Mouse (Mus musculus) urinary bladder, adult 18-20 months (tissue): ENCODE data around the gene Ppp1r14b.

Experiments used
- DNase-seq, 2 experiments: peaks; one replicate each; pipeline ENCODE4 v3.0.0; 2022; ENCODE audit warnings: low spot score in 2 of 2, mixed read lengths in 2 of 2

The Ppp1r14b gene

DNA sequence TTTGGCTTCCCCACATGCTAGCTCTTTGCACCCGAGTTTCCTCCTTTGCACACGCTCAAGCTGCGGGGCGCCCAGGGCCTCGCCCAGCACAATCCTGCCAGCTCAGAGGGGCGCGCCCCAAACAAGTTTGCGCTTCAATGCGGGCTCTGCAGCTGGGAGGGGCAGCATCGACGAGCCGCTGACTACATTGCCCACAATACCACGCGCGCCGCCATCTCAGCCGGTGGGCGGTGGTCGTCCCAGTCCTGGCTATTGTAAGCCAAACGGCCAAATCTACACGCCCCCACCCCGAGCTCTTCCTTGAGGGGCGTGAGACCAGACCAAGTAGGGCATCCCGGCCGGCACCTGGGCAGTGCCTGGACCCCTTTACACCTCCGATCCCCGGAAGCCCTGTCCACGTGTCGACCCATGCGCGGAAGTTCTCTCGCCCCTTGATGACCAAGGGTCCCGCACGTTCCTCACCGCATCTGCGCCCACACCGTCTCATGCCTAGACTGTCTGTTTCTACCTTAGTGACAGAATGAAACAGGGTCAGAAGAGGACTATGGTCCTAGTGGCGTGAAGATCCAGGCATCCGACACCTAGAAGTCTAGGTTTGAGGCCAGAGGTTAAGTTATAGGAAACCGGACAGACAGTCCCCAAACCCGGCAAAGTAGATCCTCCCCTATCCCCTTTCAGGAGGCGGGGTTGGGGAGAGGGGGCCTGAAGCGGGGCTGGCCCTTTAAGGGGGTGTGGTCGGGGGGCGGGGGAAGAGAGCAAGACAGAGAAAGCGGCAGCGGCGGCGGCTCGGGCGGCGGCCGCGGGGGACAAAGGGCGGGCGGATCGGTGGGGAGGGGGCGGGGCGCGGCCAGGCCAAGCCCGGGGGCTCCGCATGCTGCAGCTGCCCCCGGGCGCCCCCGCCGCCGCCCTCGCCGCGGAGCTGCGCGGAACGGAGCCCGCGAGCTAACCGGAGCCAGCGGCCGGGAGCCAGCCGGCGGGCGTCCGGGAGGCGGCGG, at the start of gene Ppp1r14b:
Gene Ppp1r14b, plus strand, starts transcription at position 758 of the 995 bp plus-strand sequence.
- peak; percentile 78 to 88 for DNase-seq

DNA sequence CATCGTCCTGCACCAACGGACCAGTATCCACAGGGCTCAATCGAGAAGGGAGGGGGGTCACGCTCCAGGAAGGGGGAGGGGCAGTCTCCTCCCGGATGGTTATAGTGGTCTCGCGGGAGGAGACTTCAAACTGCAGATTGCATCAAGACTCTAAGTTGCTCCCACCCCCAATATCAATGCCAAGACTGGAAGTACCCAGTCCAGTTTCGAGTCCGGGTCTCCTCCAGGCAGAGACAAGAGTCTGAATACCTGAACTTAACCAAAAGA, 49.5 kb upstream of the Ppp1r14b start, which contains the start of gene Catsperz:
Gene Catsperz, minus strand, starts transcription at position 74 of the 267 bp plus-strand sequence.
- no peak for DNase-seq

DNA sequence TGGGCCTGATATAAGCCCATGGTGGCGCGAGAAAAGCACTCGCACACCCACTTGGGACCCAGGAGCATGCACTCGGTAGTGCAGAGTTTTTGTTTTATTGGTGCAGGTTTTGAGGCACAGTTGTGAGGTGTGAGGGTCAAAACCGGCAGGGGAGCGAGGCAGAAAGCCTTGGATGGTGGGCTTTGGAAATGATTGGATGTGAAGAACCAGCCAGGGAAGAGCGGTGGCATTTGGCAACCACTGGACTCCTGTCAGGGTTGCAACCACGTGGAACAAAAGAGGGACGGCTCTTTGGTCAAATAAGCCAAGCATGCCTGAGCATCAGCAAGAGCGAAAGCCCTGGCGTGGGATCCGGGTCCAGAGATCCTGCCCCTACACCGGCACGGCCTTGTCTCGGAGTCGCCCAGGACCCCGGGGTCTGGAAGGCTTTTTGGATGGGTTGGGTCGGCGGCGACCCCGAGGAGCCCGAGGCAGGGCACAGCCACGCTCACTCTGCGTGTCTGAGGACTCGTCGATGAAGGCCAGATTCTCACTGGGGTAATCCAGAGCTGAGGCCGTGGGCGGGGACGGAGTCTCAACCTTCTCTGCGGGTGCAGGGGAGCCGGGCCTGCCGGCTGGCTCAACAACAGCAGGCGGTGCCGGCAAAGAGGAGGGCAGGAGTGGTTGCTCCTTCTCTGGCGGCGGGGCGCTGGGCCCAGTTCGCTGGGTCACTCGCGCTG, 49.0 kb upstream of the Ppp1r14b start:
- DNase-seq = no peak

DNA sequence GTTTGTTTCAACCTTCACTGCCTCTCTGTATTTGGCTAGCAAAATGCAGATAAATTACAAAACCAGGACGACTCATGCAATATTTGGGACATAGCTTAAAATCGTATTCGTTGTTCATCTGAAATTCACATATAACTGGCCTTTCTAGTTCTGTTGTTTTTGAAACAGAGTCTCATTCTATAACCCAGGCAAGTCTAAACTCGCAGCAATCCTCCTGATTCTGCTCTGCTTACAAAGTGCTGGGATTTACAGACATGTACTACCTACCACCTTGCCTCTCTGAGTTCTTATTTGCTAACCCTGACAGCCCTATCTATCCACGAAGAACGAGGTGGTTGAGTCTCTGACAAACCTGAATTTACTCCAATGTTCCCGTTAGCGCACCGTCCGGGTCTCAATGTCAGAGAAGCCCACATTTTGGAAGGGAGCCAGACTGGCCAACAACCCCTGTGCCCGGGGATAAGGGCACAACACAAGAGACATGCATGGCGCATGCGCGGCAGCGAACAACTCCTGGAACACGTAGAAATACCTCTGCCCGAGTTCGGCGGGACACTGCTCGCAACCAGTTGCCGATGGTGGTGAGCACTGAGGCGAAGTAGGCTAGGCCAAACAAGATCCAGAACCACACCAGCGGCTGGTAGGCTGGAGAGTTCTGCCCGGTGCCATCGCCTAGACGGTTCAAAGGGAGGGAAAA, 48.1 kb upstream of the Ppp1r14b start:
- peak; percentile 68 to 78 for DNase-seq

DNA sequence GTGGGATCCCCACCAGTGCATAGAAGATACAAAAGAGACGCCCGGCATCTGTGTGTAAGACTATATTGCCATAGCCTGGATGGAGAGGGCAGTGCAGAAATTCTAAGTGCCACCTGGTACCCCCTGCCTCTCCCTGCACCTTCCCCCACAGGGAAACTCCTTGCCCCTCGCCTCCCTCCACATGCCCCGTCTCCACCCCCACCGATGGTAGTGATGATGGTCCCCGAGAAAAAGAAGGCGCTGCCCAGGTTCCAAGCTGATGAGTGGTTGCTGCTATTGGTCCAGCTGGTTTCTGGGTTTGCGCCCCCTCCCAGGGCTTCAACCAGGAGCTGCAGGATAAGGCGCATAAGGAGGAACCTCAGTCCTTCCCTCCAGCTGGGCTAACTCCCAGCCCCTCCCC, 46.7 kb upstream of the Ppp1r14b start:
- no peak for DNase-seq

DNA sequence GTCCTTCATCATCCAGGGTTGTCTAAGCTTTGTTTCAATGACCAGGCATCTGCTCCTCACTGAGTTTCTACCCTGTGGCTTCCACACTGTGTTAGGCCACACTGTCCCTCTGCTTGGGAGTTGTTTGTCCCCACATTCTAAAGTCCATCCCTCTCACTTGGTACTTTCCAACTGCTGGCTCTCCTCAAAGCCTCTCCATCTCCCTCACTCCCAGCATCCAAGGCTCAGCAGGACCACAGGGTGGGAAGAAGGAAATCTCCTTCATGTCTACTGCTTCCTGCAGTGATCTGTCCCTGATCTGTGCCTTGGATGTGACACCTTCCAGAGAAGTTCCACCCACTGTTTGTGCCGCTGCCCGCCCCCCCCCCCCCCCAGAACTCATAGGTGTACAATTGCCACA, 43.8 kb upstream of the Ppp1r14b start:
- DNase-seq = no peak

DNA sequence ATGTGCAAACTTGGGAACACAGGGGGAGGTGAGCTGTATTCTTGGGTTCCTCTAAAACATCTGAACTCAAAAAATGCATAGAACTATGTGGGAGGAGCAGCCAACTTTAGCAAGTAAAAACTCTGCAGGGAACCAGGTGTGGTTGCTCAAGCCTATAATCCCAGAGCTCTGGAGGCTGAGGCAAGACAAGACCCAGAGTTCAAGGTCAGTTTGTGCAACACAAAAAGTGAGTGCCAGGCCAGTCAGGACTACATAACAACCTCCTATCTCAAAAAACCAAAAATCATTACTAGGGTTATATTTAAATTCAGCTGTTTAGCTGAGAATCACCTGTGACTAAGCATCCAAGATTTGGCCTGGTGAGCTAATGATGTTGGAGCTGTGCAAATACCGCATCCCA, 42.8 kb upstream of the Ppp1r14b start:
- DNase-seq = no peak

DNA sequence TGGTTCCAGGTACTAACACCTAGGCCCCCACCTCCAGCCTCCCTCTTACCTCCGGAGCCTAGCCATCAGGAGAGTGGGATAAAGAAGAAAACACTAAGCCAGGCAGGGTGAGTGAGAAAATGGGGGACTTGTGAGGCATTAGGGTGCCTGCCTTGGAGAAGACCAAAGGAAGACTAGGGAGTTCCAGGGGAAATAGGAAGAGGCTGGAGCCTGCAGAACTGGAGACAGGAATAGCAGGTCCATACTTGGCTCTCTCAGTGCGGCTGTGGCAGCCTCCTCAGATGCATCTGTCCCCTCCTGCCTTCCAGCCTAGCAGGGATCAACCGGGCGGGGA, 41.7 kb upstream of the Ppp1r14b start:
- no peak for DNase-seq

DNA sequence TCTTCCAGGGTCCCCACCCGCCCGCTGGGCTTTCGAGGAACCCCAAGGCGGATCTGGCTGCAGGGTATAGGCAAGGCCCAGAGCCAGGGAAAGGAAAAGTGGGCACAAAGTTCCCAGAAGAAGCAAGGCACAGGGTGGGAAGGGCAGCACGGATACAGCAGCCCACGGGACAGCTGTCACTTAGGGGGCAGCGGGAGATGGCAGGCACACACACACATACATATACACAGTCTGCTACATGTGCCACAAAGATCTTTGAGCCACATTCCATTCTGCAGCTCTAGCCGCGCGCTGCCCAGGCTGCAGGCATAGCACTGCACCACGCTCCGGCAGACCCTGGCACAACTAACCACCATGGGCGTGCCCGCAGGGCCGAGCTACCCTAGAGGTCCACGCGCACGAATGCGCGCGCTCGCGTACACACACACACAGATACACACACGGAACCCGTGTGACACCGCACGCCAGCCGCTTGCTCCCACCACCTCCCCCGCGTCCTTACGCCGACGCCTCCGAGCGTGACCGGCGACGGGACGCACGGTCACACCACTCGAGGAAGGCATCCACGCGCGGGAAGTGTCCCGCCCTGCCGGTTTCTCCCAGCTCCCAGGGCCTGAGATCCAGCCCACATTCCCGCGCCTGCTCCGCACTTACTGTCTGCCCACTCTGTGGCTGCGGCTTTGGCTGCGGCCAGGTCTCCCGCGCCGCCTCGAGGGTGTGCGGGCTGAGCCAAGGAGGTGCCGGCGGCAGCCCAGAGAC, 41.2 kb upstream of the Ppp1r14b start:
- DNase-seq = peak in 1 of 2 experiments; percentile 44

DNA sequence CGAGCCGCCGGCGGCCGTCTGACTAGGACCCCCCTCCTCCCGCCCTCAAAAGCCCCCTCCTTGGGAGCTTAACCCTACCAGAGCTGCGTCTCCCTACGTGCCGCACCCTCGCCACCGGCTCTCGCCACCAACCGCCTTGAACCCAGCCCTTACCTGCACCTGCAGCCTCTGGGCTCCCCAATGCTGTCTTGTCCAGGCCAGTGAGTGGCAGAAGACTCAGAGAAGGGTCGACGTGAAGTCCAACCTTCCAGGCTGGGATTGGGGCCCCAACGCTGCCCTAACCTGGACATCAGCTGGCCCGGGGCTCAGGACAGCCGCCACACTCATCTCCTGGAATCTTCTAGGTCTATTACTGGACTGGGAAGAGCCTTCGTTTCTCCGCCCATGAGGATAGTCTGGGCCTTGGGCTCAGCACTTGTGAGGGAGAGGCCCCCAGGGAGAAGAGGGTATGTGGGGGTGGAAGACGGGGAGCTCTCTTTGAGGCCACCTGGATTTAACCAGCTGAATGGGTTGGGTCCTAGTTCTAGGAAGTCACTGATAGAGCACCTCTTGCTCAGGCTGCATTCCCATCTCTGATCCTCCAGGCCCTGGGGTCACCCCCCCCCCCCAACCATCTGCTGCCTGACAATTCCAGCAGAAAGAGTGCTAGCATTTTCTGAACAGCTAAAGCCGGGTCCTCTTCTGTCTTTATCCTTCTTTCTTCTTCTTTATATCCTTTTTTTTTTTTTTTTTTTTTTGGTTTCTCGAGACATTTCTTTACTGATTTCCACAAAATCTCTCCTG, 40.4 kb upstream of the Ppp1r14b start, which contains the start of gene Kcnk4:
Gene Kcnk4, minus strand, starts transcription at position 321 of the 783 bp plus-strand sequence.
- DNase-seq = no peak

DNA sequence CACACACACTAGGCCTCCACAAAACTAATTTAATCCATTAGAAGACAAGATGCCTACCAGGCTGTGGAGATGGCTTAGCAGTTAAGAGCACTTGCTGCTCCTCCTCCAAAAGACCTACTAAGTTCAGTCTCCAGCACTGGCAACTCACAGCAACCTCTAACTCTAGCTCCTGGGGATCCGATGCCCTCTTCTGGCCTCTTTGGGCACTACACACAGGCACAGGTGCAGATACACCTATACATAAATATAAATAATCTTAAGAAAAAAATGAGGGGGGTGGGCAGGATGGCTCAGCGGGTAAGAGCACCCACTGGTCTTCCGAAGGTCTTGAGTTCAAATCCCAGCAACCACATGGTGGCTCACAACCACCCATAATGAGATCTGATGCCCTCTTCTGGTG, 38.5 kb upstream of the Ppp1r14b start:
- no peak for DNase-seq

DNA sequence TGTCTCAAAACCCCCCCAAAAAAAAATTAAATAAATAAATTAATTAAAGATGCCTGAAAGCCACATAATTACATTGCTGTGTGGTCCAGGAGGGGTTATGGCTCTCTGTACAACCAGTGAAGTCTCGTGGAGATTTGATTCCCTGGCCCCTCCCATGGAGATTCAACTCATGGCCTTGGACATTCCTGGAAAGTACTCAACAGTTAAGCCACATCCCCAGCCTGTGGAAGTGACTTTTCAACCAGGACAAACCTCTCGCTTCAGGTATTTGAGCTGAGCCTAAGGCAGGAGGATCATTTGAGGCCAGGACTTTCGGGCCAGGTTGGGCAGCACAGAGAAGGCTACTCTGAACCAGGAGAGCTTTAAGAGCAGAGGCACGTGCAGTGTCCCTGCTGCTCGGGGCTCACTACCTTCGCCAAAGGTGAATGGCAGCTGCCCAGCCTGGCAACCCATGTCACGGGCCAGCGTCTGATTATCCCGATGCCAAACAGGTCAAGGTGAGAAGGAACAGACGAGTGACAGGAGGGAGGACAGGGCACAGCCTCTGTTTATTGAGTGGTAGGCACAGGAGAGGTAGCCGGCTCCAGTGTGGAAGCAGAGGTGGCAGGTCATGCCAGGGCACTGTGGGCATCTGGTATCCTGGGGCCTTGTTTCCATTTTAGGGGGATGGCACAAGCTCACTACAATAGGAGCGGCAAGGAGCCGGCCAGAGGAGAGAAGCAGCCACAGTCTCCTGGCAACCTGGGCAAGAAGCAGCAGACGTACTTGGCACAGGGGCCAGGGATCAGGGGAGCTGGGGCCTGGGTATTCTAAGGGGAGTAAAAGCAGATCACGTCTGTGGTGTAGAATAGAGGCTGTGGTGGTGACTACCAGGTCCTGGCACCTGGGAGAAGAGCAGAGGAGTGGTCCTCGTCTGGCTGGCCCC, 37.0 kb upstream of the Ppp1r14b start:
- DNase-seq = no peak

DNA sequence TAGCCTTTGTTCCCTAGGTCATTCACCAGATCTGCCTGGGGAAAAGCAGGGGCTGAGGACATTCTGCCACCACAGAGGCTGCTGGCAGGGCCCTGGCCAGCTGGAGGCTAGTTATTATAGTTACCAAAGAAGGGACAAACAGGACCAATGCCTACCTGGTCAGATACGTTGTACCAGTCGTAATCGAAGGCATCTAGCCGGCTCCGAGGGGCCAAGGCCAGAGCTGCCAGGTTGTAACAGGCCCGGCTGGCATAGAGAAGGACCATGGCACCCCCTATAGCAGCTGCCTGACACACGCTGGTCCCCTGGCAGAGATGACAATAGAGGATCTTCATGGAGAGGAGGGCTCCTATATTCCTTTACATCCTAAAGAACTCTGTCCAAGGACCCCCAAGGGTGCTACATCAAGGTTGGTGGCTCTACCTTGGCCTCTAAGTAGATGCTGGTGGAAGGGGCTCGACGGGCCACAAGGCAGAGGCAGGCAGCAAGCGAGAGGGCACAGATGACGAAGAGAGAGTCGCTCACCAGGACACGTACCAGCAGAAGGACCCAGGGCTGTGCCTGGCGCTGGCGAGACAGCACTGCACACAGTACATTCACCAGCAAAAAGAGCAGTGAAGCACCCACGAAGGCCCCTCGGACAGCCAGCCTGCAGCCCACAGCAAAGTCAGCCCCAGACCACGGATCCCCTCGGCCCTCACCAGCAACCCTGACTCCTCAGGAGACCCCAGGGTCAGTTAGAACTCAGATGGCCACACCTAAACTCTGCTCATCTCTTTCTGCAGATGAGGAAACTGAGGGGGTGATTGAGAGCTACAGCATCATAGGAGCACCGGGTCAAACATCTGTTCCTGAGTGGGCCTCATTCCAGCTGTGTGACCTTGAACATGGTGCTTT, 35.4 kb upstream of the Ppp1r14b start:
- DNase-seq = no peak

DNA sequence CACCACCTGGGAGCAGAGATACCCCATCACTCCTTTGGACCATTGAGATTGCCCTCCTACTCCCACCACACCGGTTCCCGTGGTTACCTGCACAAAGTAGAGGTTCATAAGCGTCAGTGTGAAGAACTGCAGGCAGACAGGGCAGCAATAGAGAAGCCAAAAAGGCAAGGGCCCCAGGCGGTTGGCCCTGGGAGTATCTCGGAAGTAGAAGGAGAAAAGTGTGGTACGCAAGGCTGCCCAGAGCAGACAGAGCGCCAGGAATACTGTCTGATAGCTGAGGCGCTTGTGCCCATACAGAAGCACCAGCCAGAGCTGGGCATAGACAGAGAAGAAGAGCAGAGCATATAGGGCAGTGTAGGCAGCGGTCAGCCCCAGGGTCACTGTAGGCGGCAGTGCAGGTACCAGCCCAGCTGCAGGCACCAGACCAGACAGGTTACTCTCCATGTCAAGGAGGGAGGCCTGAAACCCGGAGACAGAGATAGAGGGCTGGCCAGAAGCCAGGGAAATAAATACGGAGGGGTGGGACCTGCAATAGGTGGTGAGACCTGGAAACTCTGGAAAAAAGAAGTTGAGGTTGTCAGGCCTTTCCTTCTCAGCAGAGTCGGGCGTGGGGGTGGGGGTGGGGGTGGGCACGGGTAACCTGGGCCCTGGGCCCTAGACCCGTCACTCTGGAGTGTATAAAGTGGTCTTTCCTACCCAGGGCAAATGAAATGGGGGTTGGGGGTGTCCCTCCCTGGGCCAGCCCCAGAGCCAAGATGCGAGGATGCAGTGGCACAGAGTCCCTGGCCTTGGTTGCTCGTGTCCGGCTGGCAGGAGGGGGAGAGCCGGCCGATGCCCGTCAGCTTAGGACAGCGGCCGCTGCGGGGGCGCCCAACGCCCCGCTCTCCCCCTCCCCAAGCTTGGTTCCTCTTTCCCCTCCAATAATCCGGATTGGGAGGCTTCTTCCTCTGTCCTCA, 34.1 kb upstream of the Ppp1r14b start:
- DNase-seq = no peak

DNA sequence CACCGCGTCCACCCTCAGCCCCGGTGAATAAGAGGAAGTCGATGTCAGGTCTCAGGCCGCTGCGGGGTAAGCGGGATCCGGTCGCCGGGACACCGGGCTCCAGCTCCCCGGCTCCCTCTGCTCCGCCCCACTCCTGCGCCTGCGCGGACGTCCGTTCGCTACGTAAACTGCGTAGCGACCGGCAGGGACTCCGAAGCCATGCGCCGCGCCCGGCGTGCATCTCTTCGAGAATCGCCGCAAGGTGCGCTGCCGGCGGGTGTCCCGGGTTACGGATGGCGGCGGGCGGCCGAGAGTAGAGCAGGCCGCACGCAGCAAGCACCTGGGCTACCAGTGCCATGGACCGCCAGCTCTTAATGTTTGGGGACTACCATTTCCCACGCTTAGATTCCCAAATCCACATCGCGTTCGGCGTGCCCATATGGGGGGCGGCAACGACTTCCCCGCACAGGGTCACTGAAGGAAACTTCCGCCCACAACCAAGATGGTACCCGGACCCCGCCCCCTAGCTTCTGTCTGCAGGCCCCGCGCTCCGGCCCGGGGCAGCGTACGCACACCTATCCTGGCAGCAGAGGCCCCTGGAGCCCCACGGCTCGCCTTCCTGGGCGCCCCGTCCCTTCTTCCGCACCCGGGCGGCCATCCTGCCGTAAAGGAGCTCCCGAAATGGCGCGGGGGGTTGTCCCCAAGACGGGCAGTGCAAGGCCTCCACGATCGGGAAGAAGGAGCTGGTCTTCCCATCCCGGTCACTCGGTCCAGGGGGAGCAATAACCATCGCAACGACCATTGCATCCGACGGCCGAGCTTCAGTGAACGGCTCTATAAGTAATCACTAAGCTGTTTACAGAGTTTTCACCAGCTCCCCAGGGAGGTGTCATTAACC, 33.2 kb upstream of the Ppp1r14b start, which contains the start of gene Bad:
Gene Bad, plus strand, starts transcription at position 490 of the 877 bp plus-strand sequence.
- peak; percentile 90 to 97 for DNase-seq

DNA sequence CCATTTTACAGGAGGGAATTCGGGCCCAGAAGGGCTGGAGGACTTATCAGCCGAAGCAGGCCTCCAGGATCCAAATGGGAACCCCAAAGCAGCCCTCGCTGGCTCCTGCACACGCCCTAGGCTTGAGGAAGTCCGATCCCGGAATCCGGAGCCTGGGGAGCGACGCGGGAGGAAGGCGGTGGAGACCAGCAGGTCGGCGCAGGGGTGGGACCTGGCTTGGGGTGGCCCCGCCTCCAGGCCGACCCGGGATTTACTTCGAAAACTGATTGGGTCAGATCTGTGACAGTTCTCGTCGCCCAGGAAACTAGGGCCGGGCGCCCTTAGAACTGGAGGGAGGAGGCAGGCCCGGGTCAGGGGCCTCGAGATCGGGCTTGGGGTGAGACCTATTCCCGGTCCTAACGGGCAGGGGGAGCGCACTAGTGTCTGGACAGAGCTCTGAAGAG, 32.5 kb upstream of the Ppp1r14b start, which contains the start of gene Gpr137:
Gene Gpr137, minus strand, starts transcription at position 232 of the 443 bp plus-strand sequence.
- peak; percentile 91 to 95 for DNase-seq
